Mouse (Mus musculus): Measurements from ENCODE around the gene Rpl23. TPM values are rescaled to one million over a fixed set of nuclear protein-coding genes. Genes with fewer than 3 reads are reported as not detected.
A peak's percentile ranks its signal among the peaks of the same experiment; 100 is the strongest.
"Not testable (repeated sequence)": the region's sequence is repeated elsewhere in the genome, so short reads cannot be mapped to it uniquely, and the experiment has no call there.

The Rpl23 gene
- total RNA-seq, 2 experiments from 2014 or later: 327 to 397 TPM

- no peak for DNase-seq (ENCODE audit: extremely low spot score in 1 of 2, low spot score in 1 of 2)
Measured at GRCm38 (mm10) chr11:97800691-97801408, 18.6 kb upstream of the Rpl23 start.

GRCm38 (mm10) chr11:97799994-97800690 is 17.9 kb upstream of the Rpl23 start:
- peak in 1 of 2 experiments; percentile 38 for DNase-seq (ENCODE audit: extremely low spot score in 1 of 2, low spot score in 1 of 2)

DNA sequence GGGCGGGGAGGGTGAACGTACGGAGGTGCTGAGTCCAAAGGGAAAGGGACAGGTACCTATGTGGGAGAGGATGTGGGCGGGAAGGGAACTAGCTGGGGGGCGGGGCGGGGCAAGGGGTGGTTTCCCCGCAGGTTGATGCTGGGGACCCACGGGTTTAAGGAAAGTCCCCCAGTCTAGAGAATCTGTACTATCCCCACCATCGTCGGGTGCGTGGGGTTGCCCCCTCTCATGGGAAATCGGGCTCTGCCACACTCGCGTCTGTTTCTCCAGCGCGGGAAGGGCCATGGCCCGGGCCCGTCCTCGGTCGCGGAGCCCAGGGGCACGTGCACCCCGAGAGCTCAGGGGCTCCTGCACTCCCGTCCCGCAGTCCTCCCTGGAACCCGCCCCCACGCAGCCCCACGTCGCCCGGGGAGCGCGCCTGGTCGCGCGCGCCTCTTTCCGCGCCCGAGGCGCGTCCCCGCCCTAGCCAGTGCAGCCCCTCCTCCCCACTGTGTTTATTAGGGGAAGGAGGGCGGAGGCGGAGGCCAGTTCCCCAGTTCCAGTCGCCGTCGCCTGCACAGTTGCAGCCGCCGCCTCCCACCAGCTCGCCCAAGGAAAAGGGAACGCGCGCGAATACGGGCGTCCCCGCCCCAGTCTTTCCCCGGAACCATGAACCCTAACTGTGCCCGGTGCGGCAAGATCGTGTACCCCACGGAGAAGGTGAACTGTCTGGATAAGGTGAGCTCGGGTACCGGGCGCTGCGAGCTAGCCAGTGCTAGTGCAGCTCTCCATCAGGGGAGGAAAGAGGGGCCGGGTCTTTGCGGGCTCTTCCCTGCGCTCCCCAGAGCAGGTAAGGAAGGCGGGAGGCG is 17.1 kb upstream of the Rpl23 start:
- DNase-seq (ENCODE audit: extremely low spot score in 1 of 2, low spot score in 1 of 2): peak; percentile 75 to 86

GRCm38 (mm10) chr11:97798782-97799145 is 16.5 kb upstream of the Rpl23 start, which contains the start of gene Lasp1:
Gene Lasp1, plus strand, starts transcription at chr11:97799000.
- DNase-seq (ENCODE audit: extremely low spot score in 1 of 2, low spot score in 1 of 2): peak; percentile 95 to 96

GRCm38 (mm10) chr11:97798083-97798435 is 15.8 kb upstream of the Rpl23 start:
- no peak for DNase-seq (ENCODE audit: extremely low spot score in 1 of 2, low spot score in 1 of 2)

GRCm38 (mm10) chr11:97797369-97798082 is 15.3 kb upstream of the Rpl23 start:
- DNase-seq (ENCODE audit: extremely low spot score in 1 of 2, low spot score in 1 of 2): no peak

- DNase-seq (ENCODE audit: extremely low spot score in 1 of 2, low spot score in 1 of 2): peak; percentile 70 to 84
Measured at GRCm38 (mm10) chr11:97796910-97797309, 14.7 kb upstream of the Rpl23 start.

GRCm38 (mm10) chr11:97793165-97793564 is 10.9 kb upstream of the Rpl23 start:
- DNase-seq (ENCODE audit: extremely low spot score in 1 of 2, low spot score in 1 of 2): no peak

DNA sequence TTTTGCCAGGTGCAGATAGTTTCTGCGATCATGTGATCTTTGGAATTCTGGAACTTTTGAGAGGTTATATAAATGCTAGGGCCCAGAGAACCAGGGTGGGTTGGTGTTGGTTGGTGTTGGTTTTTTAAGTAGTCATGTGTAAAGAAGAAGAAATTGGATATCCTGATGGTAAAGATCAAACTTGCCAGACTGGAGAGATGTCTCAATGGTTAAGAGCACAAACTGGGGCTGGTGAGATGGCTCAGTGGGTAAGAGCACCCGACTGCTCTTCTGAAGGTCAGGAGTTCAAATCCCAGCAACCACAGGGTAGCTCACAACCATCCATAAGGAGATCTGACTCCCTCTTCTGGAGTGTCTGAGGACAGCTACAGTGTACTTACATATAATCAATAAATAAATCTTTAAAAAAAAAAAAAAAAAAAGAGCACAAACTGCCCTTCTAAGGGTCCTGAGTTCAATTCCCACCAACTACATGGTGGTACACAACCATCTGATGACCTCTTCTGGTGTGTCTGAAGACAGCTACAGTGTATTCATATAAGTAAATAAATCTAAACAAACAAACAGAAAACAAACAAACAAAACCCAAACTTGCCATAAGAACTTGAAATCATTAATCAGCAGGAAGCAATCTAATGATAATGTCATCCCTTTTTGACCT is 8.7 kb upstream of the Rpl23 start:
- DNase-seq (ENCODE audit: extremely low spot score in 1 of 2, low spot score in 1 of 2): not testable (repeated sequence)

DNA sequence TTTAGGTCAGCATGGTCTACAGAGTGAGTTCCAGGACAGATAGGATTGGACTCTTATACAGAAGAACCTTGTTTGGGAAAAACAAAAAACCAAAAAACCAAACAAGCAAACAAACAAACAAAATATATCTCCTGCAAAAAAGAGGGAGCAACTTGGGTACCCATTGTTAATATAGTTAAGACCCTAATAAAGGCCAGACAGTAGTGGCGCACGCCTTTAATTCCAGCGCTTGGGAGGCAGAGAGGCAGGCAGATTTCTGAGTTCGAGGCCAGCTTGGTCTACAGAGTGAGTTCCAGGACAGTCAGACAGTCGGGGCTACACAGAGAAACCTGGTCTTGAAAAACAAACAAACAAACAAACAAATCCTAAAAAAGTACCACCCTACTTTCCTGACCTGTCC is 7.5 kb upstream of the Rpl23 start:
- DNase-seq (ENCODE audit: extremely low spot score in 1 of 2, low spot score in 1 of 2): no peak

GRCm38 (mm10) chr11:97787961-97788360 is 5.7 kb upstream of the Rpl23 start:
- no peak for DNase-seq (ENCODE audit: extremely low spot score in 1 of 2, low spot score in 1 of 2)

DNA sequence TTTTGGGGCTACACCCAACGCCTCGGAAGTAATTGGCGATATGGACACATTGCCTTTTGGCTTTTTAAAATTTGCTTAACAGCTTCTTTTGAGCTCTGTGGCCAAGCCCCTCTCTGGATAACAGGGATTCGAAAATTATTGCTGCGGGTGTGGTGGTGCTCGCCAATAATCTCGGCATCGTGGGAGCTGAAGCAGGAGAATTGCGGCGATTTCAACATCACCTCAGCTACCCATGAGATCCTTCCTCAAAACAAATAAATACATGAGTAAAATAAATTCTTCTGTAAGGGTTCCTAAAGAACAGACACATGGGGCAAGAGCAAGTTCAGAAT is 293 bp upstream of the Rpl23 start:
- no peak for DNase-seq (ENCODE audit: extremely low spot score in 1 of 2, low spot score in 1 of 2)

DNA sequence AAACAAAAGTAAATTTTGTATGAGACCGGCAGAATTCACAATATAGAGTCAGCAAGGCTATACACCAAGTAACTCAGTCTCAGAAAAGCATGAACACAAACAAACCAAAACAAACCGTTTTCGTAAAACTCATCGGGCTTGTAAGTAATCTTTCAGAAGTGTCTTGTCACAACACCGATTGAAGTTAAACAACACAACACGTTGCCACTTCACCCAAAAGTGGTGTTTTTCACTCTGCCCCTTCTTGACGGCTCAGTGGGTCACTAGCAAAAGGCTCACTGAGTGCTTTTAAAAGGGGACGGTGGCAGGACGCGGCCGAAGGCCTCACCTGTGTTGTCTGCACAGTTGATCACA is 782 bp downstream of the Rpl23 start:
- DNase-seq (ENCODE audit: extremely low spot score in 1 of 2, low spot score in 1 of 2): no peak

DNA sequence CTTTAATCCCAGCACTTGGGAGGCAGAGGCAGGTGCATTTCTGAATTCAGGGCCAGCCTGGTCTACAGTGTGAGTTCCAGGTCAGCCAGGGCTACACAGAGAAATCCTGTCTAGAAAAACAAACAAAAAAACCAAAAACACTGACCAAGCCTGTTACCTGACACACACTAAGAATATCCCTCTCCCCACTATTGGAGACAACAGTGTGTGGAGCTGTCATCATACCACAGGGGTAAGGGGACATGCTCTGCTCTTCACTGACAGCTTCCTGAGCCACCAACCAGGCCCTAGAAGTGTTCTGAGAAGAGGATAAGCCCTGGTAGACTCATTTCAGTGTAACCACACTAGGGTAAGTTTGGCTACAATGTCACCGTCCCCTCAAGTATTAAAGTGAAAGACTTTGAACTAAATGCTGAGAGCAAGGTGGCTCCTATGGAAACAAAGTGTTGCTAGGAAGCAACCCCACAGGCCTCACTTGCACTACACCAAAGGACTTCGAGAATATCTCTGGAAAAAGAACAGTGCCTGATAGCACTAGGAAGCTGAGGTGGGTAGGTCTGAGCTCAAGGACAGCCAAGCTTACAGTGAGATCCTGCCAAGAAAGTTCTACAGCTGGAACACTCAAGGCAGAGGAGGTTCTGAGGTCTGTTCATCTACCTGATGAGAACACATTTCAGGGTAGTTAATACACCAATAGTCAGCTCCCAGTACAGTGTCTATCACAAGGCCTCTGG is 2.1 kb downstream of the Rpl23 start:
- DNase-seq (ENCODE audit: extremely low spot score in 1 of 2, low spot score in 1 of 2): no peak

GRCm38 (mm10) chr11:97778918-97779317 is 3.3 kb downstream of the Rpl23 start:
- no peak for DNase-seq (ENCODE audit: extremely low spot score in 1 of 2, low spot score in 1 of 2)

DNA sequence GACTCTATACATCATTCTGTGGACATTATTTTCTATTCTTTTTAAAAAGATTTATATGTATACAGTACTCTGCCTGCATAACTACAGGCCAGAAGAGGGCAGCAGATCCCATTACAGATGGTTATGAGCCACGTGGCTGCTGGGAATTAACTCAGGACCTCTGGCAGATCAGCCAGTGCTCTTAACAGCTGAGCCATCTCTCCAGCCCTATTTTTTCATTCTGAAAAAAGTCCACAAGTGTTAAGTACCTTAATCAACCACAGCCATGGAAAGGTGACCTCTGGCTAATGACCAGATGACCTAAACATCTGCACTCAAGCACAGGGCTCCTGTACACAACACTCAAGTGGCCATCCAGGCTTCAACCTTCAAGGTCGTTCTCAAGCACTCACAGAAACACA is 5.1 kb downstream of the Rpl23 start:
- no peak for DNase-seq (ENCODE audit: extremely low spot score in 1 of 2, low spot score in 1 of 2)

GRCm38 (mm10) chr11:97776497-97777128 is 5.6 kb downstream of the Rpl23 start:
- no peak for DNase-seq (ENCODE audit: extremely low spot score in 1 of 2, low spot score in 1 of 2)

- no peak for DNase-seq (ENCODE audit: extremely low spot score in 1 of 2, low spot score in 1 of 2)
Measured at GRCm38 (mm10) chr11:97775808-97776496, 6.3 kb downstream of the Rpl23 start, which contains the start of gene 1700001P01Rik. Gene 1700001P01Rik, minus strand, starts transcription at chr11:97775918.

Measured in layer of hippocampus, postnatal 25 days (tissue).